Mouse (Mus musculus) liver, adult 2 months (tissue): ENCODE measurements at regions not wholly inside any gene's neighbourhood (a gene's known extent, or its start where the extent isn't known, plus 50 kb on each side); places are given as distances from the start of the nearest gene placed in this dataset.

Source experiments
- DNase-seq: peaks from one replicate; pipeline ENCODE4 v3.0.0-alpha.2; 2011; ENCODE audit warnings: low read depth, low spot score; ENCODE audit errors: extremely low read depth
- H3K27ac ChIP-seq: fragments of 200-500 bp; replicated peaks from 2 replicates; pipeline ENCODE4 v1.5.1; 2012; ENCODE audit warnings: low read depth, mild to moderate bottlenecking, control low read depth, inconsistent platforms, low read length; ENCODE audit not compliant: insufficient read depth
- H3K27me3 ChIP-seq: fragments of 200-500 bp; 2 replicates; pipeline ENCODE4 v1.6.1; 2012; ENCODE audit warnings: mild to moderate bottlenecking, moderate library complexity, low read length, inconsistent platforms; ENCODE audit not compliant: control insufficient read depth, insufficient read depth
- H3K36me3 ChIP-seq: fragments of 200-500 bp; 2 replicates; pipeline ENCODE4 v1.6.1; 2012; ENCODE audit warnings: low read length, inconsistent platforms; ENCODE audit not compliant: control insufficient read depth, insufficient read depth
- H3K4me1 ChIP-seq: fragments of 200-500 bp; 2 replicates; pipeline ENCODE4 v1.6.1; 2011; ENCODE audit warnings: low read length; ENCODE audit not compliant: control insufficient read depth, insufficient read depth
- H3K4me3 ChIP-seq: fragments of 200-500 bp; 2 replicates; pipeline ENCODE4 v1.5.1; 2011; ENCODE audit warnings: low read depth, mild to moderate bottlenecking, control low read depth, low read length, moderate library complexity; ENCODE audit not compliant: insufficient read depth
- H3K79me2 ChIP-seq: fragments of 200-500 bp; 2 replicates; pipeline ENCODE4 v1.6.1; 2012; ENCODE audit warnings: inconsistent platforms, mild to moderate bottlenecking, low read length, moderate library complexity; ENCODE audit not compliant: control insufficient read depth, insufficient read depth
- H3K9ac ChIP-seq: fragments of 200-500 bp; 2 replicates; pipeline ENCODE4 v1.6.1; 2012; ENCODE audit warnings: low read depth, mild to moderate bottlenecking, control low read depth, inconsistent platforms, low read length
- CTCF ChIP-seq: fragments of 200-500 bp; IDR thresholded peaks from 2 replicates; pipeline ENCODE4 v1.5.1; 2011; ENCODE audit warnings: low read depth, low read length, control low read depth
- POLR2A ChIP-seq: fragments of 200-500 bp; IDR thresholded peaks from 2 replicates; pipeline ENCODE4 v1.6.1; 2011; ENCODE audit warnings: low read length, control low read depth; ENCODE audit not compliant: insufficient read depth; ENCODE audit errors: extremely low read depth
- WGBS: fragments of 180-500 bp; shearing (Covaris S2); methylation state at CpG from one replicate; pipeline ENCODE4 v1.1.7; 2018; 5-methylcytosine and 5-hydroxymethylcytosine counted together

GRCm38 (mm10) chr6:103322442-103322841 lies 187.9 kb upstream of the Chl1 start:
- Histone ChIP-seq H3K4me1 (no peaks in the 10 kb centered on the region), H3K27ac (no peak overlapping the region), H3K79me2 (no peaks in the 10 kb centered on the region), H3K4me3 (no peak overlapping the region), H3K36me3 (no peaks in the 10 kb centered on the region), H3K27me3 (no peaks in the 10 kb centered on the region), H3K9ac (no peak overlapping the region)
- DNase-seq: no peak
- TF ChIP-seq CTCF (no peak), POLR2A (no peak)

DNA sequence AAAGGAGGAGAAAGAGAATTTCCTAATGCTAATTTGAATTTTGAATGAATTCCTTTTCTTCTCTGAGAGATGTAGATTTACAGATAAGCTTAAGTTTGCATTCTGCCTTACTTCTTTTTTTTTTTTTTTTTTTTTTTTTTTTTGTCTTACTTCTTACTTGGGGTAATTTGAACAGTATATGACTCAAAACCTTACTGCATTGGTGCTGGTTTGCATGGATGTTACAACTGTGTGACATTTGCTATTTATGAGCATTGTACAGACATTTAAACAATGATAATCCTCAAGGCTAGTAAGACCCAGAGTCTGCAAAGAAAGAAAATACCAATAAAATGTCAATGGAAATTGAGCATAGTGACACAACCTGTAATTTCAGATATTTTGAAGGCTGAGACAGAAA lies 174.7 kb upstream of the Chl1 start:
- Histone ChIP-seq H3K4me3 (no peak overlapping the region), H3K9ac (no peak overlapping the region), H3K79me2 (no peaks in the 10 kb centered on the region), H3K27ac (no peak overlapping the region), H3K4me1 (no peaks in the 10 kb centered on the region), H3K36me3 (no peaks in the 10 kb centered on the region), H3K27me3 (no peaks in the 10 kb centered on the region)
- DNase-seq: no peak
- TF ChIP-seq CTCF: no peak
- TF ChIP-seq POLR2A: no peak

GRCm38 (mm10) chr6:103339961-103340732 lies 170.2 kb upstream of the Chl1 start:
- Histone ChIP-seq H3K27me3 (no peaks in the 10 kb centered on the region), H3K79me2 (no peaks in the 10 kb centered on the region), H3K4me3 (no peak overlapping the region), H3K4me1 (no peaks in the 10 kb centered on the region), H3K36me3 (no peaks in the 10 kb centered on the region), H3K9ac (no peak overlapping the region), H3K27ac (no peak overlapping the region)
- DNase-seq: no peak
- TF ChIP-seq CTCF: no peak
- no peak for TF ChIP-seq POLR2A
- 63% methylated on average over 7 of the region's 7 CpGs for WGBS

DNA sequence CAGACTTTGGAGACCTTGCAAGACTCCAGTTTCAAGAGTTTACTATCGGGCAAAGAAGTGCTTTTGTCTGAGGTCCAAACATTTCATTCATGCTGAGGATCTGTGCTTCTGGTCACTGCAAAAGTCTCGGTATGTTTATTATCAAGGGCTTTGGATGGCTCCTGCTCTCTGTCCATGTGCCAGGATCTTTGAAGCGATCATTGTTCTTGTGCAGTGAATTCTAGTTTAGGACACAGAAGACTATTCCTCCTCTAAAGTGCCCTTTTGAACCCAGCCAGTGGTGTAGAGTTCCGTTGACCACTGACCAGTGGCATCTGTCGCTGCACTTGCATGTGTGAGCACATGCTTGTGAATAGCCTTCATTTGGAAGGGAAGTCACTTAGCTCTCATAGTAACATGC lies 166.9 kb upstream of the Chl1 start:
- no peak for DNase-seq
- Histone ChIP-seq H3K79me2 (no peaks in the 10 kb centered on the region), H3K27ac (no peak overlapping the region), H3K4me1 (no peaks in the 10 kb centered on the region), H3K9ac (no peak overlapping the region), H3K4me3 (no peak overlapping the region), H3K27me3 (no peaks in the 10 kb centered on the region), H3K36me3 (no peaks in the 10 kb centered on the region)
- TF ChIP-seq CTCF: no peak
- TF ChIP-seq POLR2A: no peak
- WGBS: 78% methylated on average over 5 of the region's 5 CpGs

DNA sequence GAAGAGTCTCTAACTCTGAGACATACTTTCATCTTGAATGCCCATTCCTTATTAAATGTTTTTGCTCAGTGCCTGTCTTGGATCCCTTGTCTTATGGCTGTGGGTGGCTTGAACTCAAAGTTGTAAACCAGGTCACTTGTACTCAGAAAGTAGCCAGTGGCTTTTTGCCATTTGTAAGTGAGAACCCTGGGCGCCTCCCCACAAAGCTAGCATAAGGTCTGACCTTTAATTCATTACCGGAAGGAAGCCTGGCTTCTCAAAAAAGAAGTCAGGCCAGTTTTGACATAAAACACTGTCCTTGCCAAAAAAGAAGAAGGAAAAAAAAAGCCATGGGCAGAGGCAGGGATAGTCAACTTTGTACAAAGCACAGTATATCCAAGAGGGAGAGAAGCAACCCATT lies 166.0 kb upstream of the Chl1 start:
- no peak overlapping the region for H3K4me3 ChIP-seq
- H3K36me3 ChIP-seq: no peaks in the 10 kb centered on the region
- no peak overlapping the region for H3K9ac ChIP-seq
- TF ChIP-seq CTCF (no peak), POLR2A (no peak)
- H3K4me1 ChIP-seq: no peaks in the 10 kb centered on the region
- no peaks in the 10 kb centered on the region for H3K27me3 ChIP-seq
- no peaks in the 10 kb centered on the region for H3K79me2 ChIP-seq
- WGBS: 78% methylated on average over 2 of the region's 2 CpGs
- no peak for DNase-seq
- H3K27ac ChIP-seq: no peak overlapping the region

GRCm38 (mm10) chr6:103345195-103345594 lies 165.2 kb upstream of the Chl1 start:
- no peaks in the 10 kb centered on the region for H3K79me2 ChIP-seq
- no peak for DNase-seq
- H3K27ac ChIP-seq: no peak overlapping the region
- 74% methylated on average over 3 of the region's 3 CpGs for WGBS
- H3K9ac ChIP-seq: no peak overlapping the region
- TF ChIP-seq CTCF (no peak), POLR2A (no peak)
- no peak overlapping the region for H3K4me3 ChIP-seq
- H3K4me1 ChIP-seq: no peaks in the 10 kb centered on the region
- H3K27me3 ChIP-seq: no peaks in the 10 kb centered on the region
- no peaks in the 10 kb centered on the region for H3K36me3 ChIP-seq
